Mouse (Mus musculus) midbrain, embryonic 14.5 days (tissue): Measurements from ENCODE around the gene Kat2a. TPM values are rescaled to one million over a fixed set of nuclear protein-coding genes. Genes with fewer than 3 reads are reported as not detected.
A peak's percentile ranks its signal among the peaks of the same experiment; 100 is the strongest.

Source experiments
- ATAC-seq: fragments of 200-750 bp; cut with Nextera tagmentation; 2 replicates; pipeline ENCODE4 v1.8.0; 2017; ENCODE audit warnings: moderate number of reproducible peaks, moderate library complexity; ENCODE audit not compliant: low FRiP score, low TSS enrichment
- DNase-seq: peaks from one replicate; pipeline ENCODE4 v3.0.0-alpha.2; 2015
- H3K27ac ChIP-seq: fragments of 300-500 bp; sonication (generic); replicated peaks from 2 replicates; pipeline ENCODE4 v1.5.1; 2014; ENCODE audit warnings: mild to moderate bottlenecking, low read depth, low read length, moderate library complexity
- H3K27me3 ChIP-seq: fragments of 300-500 bp; sonication (generic); 2 replicates; pipeline ENCODE4 v1.6.1; 2014; ENCODE audit warnings: low read length, control low read depth, mixed read lengths; ENCODE audit not compliant: control insufficient read depth, insufficient read depth
- H3K36me3 ChIP-seq: fragments of 300-500 bp; sonication (generic); 2 replicates; pipeline ENCODE4 v1.6.1; 2014; ENCODE audit warnings: low read length, control low read depth; ENCODE audit not compliant: control insufficient read depth, insufficient read depth
- H3K4me1 ChIP-seq: fragments of 300-500 bp; sonication (generic); 2 replicates; pipeline ENCODE4 v1.6.1; 2014; ENCODE audit warnings: mild to moderate bottlenecking, antibody characterized with exemption, low read length, control low read depth; ENCODE audit not compliant: control insufficient read depth, insufficient read depth
- H3K4me2 ChIP-seq: fragments of 300-500 bp; sonication (generic); 2 replicates; pipeline ENCODE4 v1.6.1; 2014; ENCODE audit warnings: mild to moderate bottlenecking, low read length, moderate library complexity
- H3K4me3 ChIP-seq: fragments of 300-500 bp; sonication (generic); replicated peaks from 2 replicates; pipeline ENCODE4 v1.5.1; 2014; ENCODE audit warnings: low read depth, low read length
- H3K9ac ChIP-seq: fragments of 300-500 bp; sonication (generic); replicated peaks from 2 replicates; pipeline ENCODE4 v1.6.1; 2014; ENCODE audit warnings: mild to moderate bottlenecking, low read length, moderate library complexity
- H3K9me3 ChIP-seq: fragments of 300-500 bp; sonication (generic); 2 replicates; pipeline ENCODE4 v1.6.1; 2016; ENCODE audit warnings: low read length, control low read depth, mixed read lengths; ENCODE audit not compliant: control insufficient read depth
- WGBS: fragments of 180-500 bp; shearing (Covaris S2); extraction: QIAGEN DNeasy Blood & Tissue Kit; methylation state at CpG from one replicate; pipeline ENCODE4 v1.1.7; 2014; 5-methylcytosine and 5-hydroxymethylcytosine counted together
- polyA plus RNA-seq: library from polyadenylated mRNA; unstranded; fragments of >200 nt; fragmentation: Nextera tagmentation; extraction: Ambion mirVana; gene quantifications from 2 replicates; pipeline ENCODE4 v1.2.1, GENCODE M21; 2014

The Kat2a gene
- polyA plus RNA-seq, 1 experiment from 2014 or later: 53.7 TPM

- 71% methylated on average over 7 of the region's 7 CpGs for WGBS
- Histone ChIP-seq H3K27ac (no peak overlapping the region), H3K4me3 (no peak overlapping the region), H3K4me2 (no peak overlapping the region), H3K4me1 (no peaks in the 10 kb centered on the region), H3K9me3 (no peaks in the 10 kb centered on the region), H3K9ac (no peak overlapping the region), H3K27me3 (no peaks in the 10 kb centered on the region), H3K36me3 (no peaks in the 10 kb centered on the region)
- ATAC-seq: no peak
- DNase-seq: no peak
These were observed 14.3 kb downstream of the Kat2a start for GRCm38 (mm10) chr11:100697921-100698320.

GRCm38 (mm10) chr11:100694926-100695325 lies 17.3 kb downstream of the Kat2a start:
- WGBS: 39% methylated on average over 5 of the region's 5 CpGs

GRCm38 (mm10) chr11:100693154-100693553 lies 19.1 kb downstream of the Kat2a start:
- WGBS: 21% methylated on average over 5 of the region's 5 CpGs
- no peak overlapping the region for H3K4me3 ChIP-seq
- no peak for DNase-seq
- H3K4me2 ChIP-seq: no peak overlapping the region
- H3K36me3 ChIP-seq: no peaks in the 10 kb centered on the region
- 0 out of 2 replicates have a peak, but pooled peaks cover 6% of the 10 kb centered on the region for H3K27me3 ChIP-seq
- H3K27ac ChIP-seq: no peak overlapping the region
- H3K4me1 ChIP-seq: no peaks in the 10 kb centered on the region
- no peaks in the 10 kb centered on the region for H3K9me3 ChIP-seq
- ATAC-seq: no peak
- no peak overlapping the region for H3K9ac ChIP-seq

More at GRCm38 (mm10) chr11:100694926-100695325, 17.3 kb downstream of the Kat2a start:
- Histone ChIP-seq H3K27me3 (0 out of 2 replicates have a peak, but pooled peaks cover 6% of the 10 kb centered on the region), H3K36me3 (no peaks in the 10 kb centered on the region), H3K27ac (no peak overlapping the region), H3K9me3 (no peaks in the 10 kb centered on the region), H3K4me2 (no peak overlapping the region), H3K4me3 (no peak overlapping the region), H3K4me1 (no peaks in the 10 kb centered on the region), H3K9ac (no peak overlapping the region)
- ATAC-seq (peak; percentile 53; the same call in 1 of the 2 replicates), DNase-seq (peak; percentile 73)

- Histone ChIP-seq H3K9ac (no peak within 1 kb of the TSS; the same call in 1 of the 2 replicates), H3K4me3 (peak within 1 kb of the TSS; percentile 20), H3K9me3 (no peaks in the 10 kb centered on the region), H3K4me2 (peak within 1 kb of the TSS; percentile 49), H3K27ac (no peak within 1 kb of the TSS), H3K27me3 (0 out of 2 replicates have a peak, but pooled peaks cover 6% of the 10 kb centered on the region), H3K36me3 (no peaks in the 10 kb centered on the region), H3K4me1 (no peaks in the 10 kb centered on the region)
- ATAC-seq: no peak
- peak; percentile 11 for DNase-seq
- WGBS: 2% methylated on average over 23 of the region's 23 CpGs
These were observed 20.1 kb downstream of the Kat2a start, which contains the start of gene Zfp385c for GRCm38 (mm10) chr11:100692164-100692616. TSS of gene Zfp385c (minus strand) at chr11:100692455.

GRCm38 (mm10) chr11:100690389-100690788 lies 21.9 kb downstream of the Kat2a start:
- no peak overlapping the region for H3K4me3 ChIP-seq
- ATAC-seq (no peak), DNase-seq (no peak)
- no peak overlapping the region for H3K4me2 ChIP-seq
- no peak overlapping the region for H3K9ac ChIP-seq
- 0 out of 2 replicates have a peak, but pooled peaks cover 6% of the 10 kb centered on the region for H3K27me3 ChIP-seq
- H3K9me3 ChIP-seq: no peaks in the 10 kb centered on the region
- no peaks in the 10 kb centered on the region for H3K4me1 ChIP-seq
- H3K36me3 ChIP-seq: no peaks in the 10 kb centered on the region
- no peak overlapping the region for H3K27ac ChIP-seq
- WGBS: 78% methylated on average over 7 of the region's 7 CpGs

- Histone ChIP-seq H3K36me3 (no peaks in the 10 kb centered on the region), H3K4me1 (no peaks in the 10 kb centered on the region), H3K27me3 (0 out of 2 replicates have a peak, but pooled peaks cover 6% of the 10 kb centered on the region), H3K4me3 (no peak overlapping the region), H3K4me2 (no peak overlapping the region), H3K9ac (no peak overlapping the region), H3K9me3 (no peaks in the 10 kb centered on the region), H3K27ac (no peak overlapping the region)
- DNase-seq: no peak
- ATAC-seq: no peak
- 73% methylated on average over 4 of the region's 4 CpGs for WGBS
These were observed 23.8 kb downstream of the Kat2a start for GRCm38 (mm10) chr11:100688443-100688842.

GRCm38 (mm10) chr11:100687265-100687664 lies 25.0 kb downstream of the Kat2a start:
- DNase-seq (no peak), ATAC-seq (no peak)
- H3K4me1 ChIP-seq: no peaks in the 10 kb centered on the region
- 85% methylated on average over 7 of the region's 7 CpGs for WGBS
- H3K9ac ChIP-seq: no peak overlapping the region
- no peaks in the 10 kb centered on the region for H3K9me3 ChIP-seq
- no peak overlapping the region for H3K4me2 ChIP-seq
- no peak overlapping the region for H3K4me3 ChIP-seq
- H3K27me3 ChIP-seq: 0 out of 2 replicates have a peak, but pooled peaks cover 6% of the 10 kb centered on the region
- H3K27ac ChIP-seq: no peak overlapping the region
- no peaks in the 10 kb centered on the region for H3K36me3 ChIP-seq

GRCm38 (mm10) chr11:100685371-100685770 lies 26.9 kb downstream of the Kat2a start:
- 90% methylated on average over 3 of the region's 3 CpGs for WGBS
- Histone ChIP-seq H3K4me3 (no peak overlapping the region), H3K4me2 (no peak overlapping the region), H3K36me3 (no peaks in the 10 kb centered on the region), H3K27ac (no peak overlapping the region), H3K9me3 (no peaks in the 10 kb centered on the region), H3K4me1 (no peaks in the 10 kb centered on the region), H3K27me3 (no peaks in the 10 kb centered on the region), H3K9ac (no peak overlapping the region)
- DNase-seq: no peak
- no peak for ATAC-seq

- DNase-seq (no peak), ATAC-seq (no peak)
- no peak overlapping the region for H3K4me2 ChIP-seq
- H3K4me3 ChIP-seq: no peak overlapping the region
- H3K4me1 ChIP-seq: no peaks in the 10 kb centered on the region
- 82% methylated on average over 2 of the region's 2 CpGs for WGBS
- H3K9me3 ChIP-seq: no peaks in the 10 kb centered on the region
- H3K27ac ChIP-seq: no peak overlapping the region
- no peaks in the 10 kb centered on the region for H3K36me3 ChIP-seq
- H3K27me3 ChIP-seq: no peaks in the 10 kb centered on the region
- no peak overlapping the region for H3K9ac ChIP-seq
These were observed 28.2 kb downstream of the Kat2a start for GRCm38 (mm10) chr11:100684084-100684483.
